Mouse (Mus musculus): Measurements from ENCODE around the gene Adgrl3.

The Adgrl3 gene

GRCm38 (mm10) chr5:81077031-81077430 is 57.1 kb downstream of the Adgrl3 start:
- no peak for DNase-seq

DNA sequence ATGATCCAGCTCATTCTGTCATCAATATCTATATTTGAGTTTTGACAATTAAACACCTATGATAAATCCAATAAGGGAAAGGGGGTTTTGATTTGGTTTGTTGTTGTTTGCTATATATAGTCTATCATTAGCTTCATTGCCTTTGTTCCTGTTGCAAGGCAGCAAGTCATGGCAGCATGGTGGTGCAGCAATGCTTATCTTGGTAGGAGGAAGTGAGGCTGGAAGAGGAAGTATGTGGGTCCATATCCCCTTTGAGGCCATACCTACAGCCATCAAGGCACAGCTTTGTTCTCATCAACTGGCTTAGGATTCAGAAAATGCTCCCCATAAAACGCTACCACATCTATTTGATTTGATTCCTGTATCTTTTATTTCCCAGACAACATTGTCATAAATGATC is 58.1 kb downstream of the Adgrl3 start:
- DNase-seq = no peak

GRCm38 (mm10) chr5:81083698-81084360 is 63.9 kb downstream of the Adgrl3 start:
- no peak for DNase-seq

DNA sequence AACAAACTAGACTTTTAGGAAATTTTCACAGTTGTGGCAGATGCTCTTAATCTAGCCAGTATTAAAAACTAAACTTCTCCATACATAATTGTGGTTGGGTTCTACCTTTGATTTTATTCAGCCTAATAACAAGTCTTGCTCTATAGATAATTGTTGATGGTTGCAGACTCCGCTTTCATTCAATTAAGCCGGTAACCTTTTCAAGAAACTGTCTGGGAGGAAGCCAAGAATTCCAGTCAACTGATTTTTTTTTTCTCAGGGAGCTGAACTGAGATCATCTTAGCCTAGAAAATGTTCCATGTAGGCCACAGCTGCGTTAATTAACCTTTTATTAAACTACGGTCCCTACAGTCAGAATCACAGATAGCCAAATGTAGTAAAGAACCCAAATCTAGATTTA is 65.2 kb downstream of the Adgrl3 start:
- DNase-seq = no peak

DNA sequence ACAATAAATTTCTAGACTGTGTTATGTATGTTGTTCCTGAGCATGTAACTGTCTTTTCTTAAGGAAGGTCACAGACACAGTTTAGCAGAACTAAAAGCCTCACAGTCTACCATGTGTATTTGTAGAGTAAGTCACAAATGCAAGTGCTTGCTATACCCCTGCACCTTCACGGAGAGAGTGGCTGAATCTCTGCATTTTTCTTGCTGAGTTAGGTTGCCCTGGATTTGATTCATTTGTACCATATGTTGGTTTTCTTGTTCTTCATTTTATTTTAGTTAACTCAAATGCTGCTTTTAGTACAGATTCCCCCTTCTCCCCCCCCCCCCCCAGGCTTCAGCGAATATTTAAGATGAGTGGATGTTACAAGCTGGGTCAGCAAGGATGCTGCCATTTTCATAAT is 68.7 kb downstream of the Adgrl3 start:
- DNase-seq = no peak

- DNase-seq = no peak
Observed at GRCm38 (mm10) chr5:81094618-81095017, 74.7 kb downstream of the Adgrl3 start.

GRCm38 (mm10) chr5:81097131-81097530 is 77.2 kb downstream of the Adgrl3 start:
- no peak for DNase-seq

GRCm38 (mm10) chr5:81107431-81107830 is 87.5 kb downstream of the Adgrl3 start:
- DNase-seq = no peak

GRCm38 (mm10) chr5:81124483-81124882 is 104.5 kb downstream of the Adgrl3 start:
- DNase-seq = no peak

- no peak for DNase-seq
Observed at GRCm38 (mm10) chr5:81127639-81128038, 107.7 kb downstream of the Adgrl3 start.

GRCm38 (mm10) chr5:81136394-81136793 is 116.5 kb downstream of the Adgrl3 start:
- no peak for DNase-seq

GRCm38 (mm10) chr5:81155791-81156190 is 135.9 kb downstream of the Adgrl3 start:
- peak; percentile 44 for DNase-seq

- no peak for DNase-seq
Observed at GRCm38 (mm10) chr5:81156281-81156680, 136.3 kb downstream of the Adgrl3 start.

DNA sequence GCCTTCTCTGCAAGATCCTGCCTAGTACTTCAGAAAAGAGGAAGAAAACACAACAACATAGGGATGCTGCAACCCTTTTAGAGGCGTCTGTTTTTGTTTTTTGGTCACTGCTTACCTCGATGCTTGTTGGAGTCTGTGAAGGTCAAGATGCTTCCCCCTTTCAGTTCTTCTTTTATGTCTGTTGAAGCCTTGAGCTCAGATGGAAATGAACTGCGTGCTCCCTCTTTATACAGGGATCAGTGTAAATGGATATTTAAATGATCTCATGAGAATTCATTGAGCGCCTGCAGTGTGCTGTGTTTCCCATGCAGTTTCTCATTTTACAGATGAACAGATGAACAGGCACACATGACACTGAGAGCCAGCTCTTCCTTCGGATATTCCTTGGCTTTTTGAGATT is 136.9 kb downstream of the Adgrl3 start:
- no peak for DNase-seq

- DNase-seq = no peak
Observed at GRCm38 (mm10) chr5:81159013-81159412, 139.1 kb downstream of the Adgrl3 start.

DNA sequence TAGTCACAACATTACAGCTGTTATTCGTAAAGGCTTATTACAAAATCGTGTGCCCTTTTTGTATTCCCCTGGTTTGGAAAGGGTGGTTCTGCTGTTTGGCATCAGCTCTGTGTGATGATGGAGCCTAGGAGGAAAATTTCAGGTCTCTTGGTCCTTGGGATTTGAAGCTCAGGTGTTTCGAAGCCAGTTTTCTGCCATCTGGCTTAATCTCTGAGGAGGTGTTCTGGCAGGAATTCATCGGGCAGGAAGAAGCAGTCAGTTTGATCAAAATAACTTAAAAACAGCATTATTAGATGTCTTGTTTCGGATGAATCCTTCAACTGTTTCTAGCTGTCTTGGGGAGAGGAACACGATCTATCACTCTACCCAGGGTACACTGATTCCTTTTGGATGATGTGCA is 140.5 kb downstream of the Adgrl3 start:
- no peak for DNase-seq

DNA sequence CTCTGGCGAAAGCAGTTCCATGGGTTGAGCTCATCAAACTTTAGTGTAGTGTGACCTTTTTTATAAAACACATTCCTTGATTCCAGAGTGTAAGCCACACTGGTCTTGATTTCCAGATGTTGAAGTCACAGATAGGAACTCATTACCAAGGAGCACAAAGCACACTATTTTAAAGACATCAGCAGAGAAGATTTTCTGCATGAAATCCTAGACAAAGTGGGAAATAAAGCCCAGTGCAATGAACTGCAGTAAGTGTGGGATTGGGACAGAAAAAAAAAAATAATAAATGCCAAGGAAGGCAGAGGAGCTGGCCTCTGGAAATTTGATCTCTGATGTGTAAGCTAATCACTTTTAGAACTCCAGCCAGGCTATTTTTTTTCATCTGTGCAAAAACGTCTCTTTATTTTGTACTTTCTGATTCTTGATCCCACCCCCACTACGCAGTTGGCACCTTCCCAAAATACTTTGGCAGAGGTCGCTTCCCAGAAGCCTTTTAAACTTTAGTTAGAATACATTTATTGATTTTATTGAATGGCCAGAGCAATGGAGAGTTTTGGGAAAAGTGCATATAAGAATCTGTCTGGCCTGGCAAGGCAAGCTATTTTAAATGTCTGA is 169.0 kb downstream of the Adgrl3 start:
- no peak for DNase-seq

- DNase-seq = no peak
Observed at GRCm38 (mm10) chr5:81200354-81200753, 180.4 kb downstream of the Adgrl3 start.

DNA sequence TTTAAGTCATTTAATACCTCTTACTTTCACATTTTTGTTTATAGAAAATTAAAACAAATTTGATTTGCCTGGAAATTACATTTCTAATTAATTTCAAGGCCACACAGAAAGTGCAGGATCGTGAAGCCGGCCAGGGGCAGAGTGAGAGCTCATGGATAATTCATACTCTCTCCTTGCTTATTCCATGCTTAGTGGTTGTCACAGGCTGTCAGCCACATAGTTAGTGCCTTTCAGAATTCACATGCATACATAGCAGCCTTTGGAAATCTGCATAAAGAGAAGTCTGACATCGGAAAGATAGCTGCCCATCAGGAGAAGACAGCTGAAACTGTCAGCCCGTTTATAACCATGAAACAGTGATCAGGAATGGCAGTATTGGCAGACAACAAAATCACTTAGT is 181.9 kb downstream of the Adgrl3 start:
- DNase-seq = no peak

DNA sequence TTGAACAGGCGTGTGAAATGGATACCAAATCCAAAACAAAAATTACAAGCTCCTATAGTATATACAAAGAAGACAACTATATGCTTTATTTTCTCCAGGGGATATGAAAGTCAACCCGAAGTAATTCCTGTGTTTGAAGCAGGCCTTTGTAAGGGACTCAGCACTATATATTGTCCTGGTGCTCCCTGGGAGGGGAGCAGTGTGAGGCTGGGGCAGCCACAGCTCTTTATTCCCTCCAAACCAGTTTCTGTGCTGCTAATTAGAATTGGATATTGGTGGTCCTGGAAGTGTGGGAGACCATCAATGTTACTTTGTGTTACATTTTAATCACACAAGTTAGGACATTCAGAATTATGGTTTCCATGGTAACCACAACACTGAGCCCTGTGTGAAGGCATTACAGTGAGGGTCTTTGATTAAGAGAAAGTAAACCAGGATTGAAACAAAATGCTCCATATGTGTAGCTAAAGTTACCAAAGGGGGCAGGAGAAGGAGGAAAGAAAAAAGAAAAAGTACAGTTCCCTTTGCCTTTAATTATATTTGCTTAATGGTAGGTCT is 198.6 kb downstream of the Adgrl3 start:
- DNase-seq = no peak

DNA sequence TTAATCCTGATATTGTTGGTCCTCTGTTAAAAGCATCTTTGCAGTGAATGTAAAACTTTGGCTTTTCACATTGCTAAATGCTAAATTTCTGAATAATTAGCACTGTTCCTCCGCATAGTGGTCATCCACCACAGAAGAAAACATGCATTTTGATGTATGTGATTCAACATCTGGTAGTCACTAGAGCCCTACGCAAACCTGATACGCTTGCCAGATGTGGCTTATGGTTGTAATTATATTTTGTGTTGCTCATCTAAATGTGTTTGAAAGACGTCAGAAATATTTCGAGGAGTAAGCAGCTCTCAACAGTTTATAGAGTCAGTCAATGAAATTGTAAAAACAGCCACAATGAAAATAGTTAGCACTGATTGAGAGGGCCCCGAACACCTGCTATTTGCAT is 204.5 kb downstream of the Adgrl3 start:
- no peak for DNase-seq

GRCm38 (mm10) chr5:81225486-81225885 is 205.5 kb downstream of the Adgrl3 start:
- DNase-seq = no peak

- DNase-seq = no peak
Observed at GRCm38 (mm10) chr5:81227256-81227655, 207.3 kb downstream of the Adgrl3 start.

GRCm38 (mm10) chr5:81248724-81249123 is 228.8 kb downstream of the Adgrl3 start:
- DNase-seq = no peak

GRCm38 (mm10) chr5:81256091-81256490 is 236.2 kb downstream of the Adgrl3 start:
- DNase-seq = no peak
